Mouse (Mus musculus) embryonic facial prominence, embryonic 14.5 days (tissue): ENCODE data around the gene Samd14. TPM values are rescaled to one million over a fixed set of nuclear protein-coding genes. Genes with fewer than 3 reads are reported as not detected.
A peak's percentile ranks its signal among the peaks of the same experiment; 100 is the strongest.

Source experiments
- ATAC-seq: fragments of 200-750 bp; cut with Nextera tagmentation; 2 replicates; pipeline ENCODE4 v1.8.0; 2017; ENCODE audit warnings: low read depth, moderate number of reproducible peaks, moderate TSS enrichment
- DNase-seq: peaks from one replicate; pipeline ENCODE4 v3.0.0-alpha.2; 2015; ENCODE audit warnings: low spot score
- H3K27ac ChIP-seq: fragments of 300-500 bp; sonication (generic); replicated peaks from 2 replicates; pipeline ENCODE4 v1.5.1; 2014; ENCODE audit warnings: low read depth, mild to moderate bottlenecking, low read length, moderate library complexity
- H3K27me3 ChIP-seq: fragments of 300-500 bp; sonication (generic); replicated peaks from 2 replicates; pipeline ENCODE4 v1.6.1; 2014; ENCODE audit warnings: low read length; ENCODE audit not compliant: control insufficient read depth, insufficient read depth
- H3K36me3 ChIP-seq: fragments of 300-500 bp; sonication (generic); 2 replicates; pipeline ENCODE4 v1.6.1; 2014; ENCODE audit warnings: low read length, mixed read lengths; ENCODE audit not compliant: control insufficient read depth, insufficient read depth
- H3K4me1 ChIP-seq: fragments of 300-500 bp; sonication (generic); 2 replicates; pipeline ENCODE4 v1.6.1; 2014; ENCODE audit warnings: antibody characterized with exemption, low read length; ENCODE audit not compliant: control insufficient read depth, insufficient read depth
- H3K4me2 ChIP-seq: fragments of 300-500 bp; sonication (generic); 2 replicates; pipeline ENCODE4 v1.6.1; 2014; ENCODE audit warnings: low read depth, mild to moderate bottlenecking, low read length, moderate library complexity, mixed read lengths
- H3K4me3 ChIP-seq: fragments of 300-500 bp; sonication (generic); 2 replicates; pipeline ENCODE4 v1.5.1; 2014; ENCODE audit warnings: low read depth, mild to moderate bottlenecking, low read length
- H3K9ac ChIP-seq: fragments of 300-500 bp; sonication (generic); 2 replicates; pipeline ENCODE4 v1.6.1; 2014; ENCODE audit warnings: low read depth, mild to moderate bottlenecking, low read length, moderate library complexity, mixed read lengths
- H3K9me3 ChIP-seq: fragments of 300-500 bp; sonication (generic); 2 replicates; pipeline ENCODE4 v1.6.1; 2016; ENCODE audit warnings: low read length; ENCODE audit not compliant: control insufficient read depth
- WGBS: fragments of 180-500 bp; shearing (Covaris S2); extraction: QIAGEN DNeasy Blood & Tissue Kit; methylation state at CpG from one replicate; pipeline ENCODE4 v1.1.7; 2014; 5-methylcytosine and 5-hydroxymethylcytosine counted together
- polyA plus RNA-seq: library from polyadenylated mRNA; unstranded; fragments of >200 nt; fragmentation: Nextera tagmentation; extraction: Ambion mirVana; gene quantifications from 2 replicates; pipeline ENCODE4 v1.2.1, GENCODE M21; 2014

Samd14 gene
- polyA plus RNA-seq, 1 experiment from 2014 or later = 21.9 TPM

DNA sequence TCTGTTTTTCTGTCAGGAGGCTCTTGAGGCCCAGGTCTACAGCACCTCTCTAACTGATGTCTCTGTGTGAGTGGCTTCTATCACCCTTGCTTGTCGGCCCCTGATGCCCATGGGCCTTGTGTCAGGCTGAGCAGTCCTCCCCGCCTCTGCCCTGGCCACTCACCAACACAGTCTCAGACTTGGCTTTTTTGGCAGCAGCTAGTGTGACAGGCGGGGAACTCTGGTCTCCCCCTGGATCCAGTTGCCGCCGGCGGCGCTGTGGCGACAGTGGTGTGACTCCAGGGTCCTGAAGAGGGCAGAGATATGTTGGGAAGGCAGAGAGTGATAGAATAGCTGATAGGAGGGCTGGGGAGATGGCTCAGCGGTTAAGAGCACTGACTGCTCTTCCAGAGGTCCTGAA is 43.4 kb downstream of the Samd14 start:
- DNase-seq (no peak), ATAC-seq (no peak)
- Histone ChIP-seq H3K9me3 (no peaks in the 10 kb centered on the region), H3K4me2 (no peak overlapping the region), H3K27ac (no peak overlapping the region), H3K27me3 (no peaks in the 10 kb centered on the region), H3K9ac (no peak overlapping the region), H3K4me3 (no peak overlapping the region), H3K4me1 (no peaks in the 10 kb centered on the region), H3K36me3 (no peaks in the 10 kb centered on the region)
- 86% methylated on average over 9 of the region's 9 CpGs for WGBS

DNA sequence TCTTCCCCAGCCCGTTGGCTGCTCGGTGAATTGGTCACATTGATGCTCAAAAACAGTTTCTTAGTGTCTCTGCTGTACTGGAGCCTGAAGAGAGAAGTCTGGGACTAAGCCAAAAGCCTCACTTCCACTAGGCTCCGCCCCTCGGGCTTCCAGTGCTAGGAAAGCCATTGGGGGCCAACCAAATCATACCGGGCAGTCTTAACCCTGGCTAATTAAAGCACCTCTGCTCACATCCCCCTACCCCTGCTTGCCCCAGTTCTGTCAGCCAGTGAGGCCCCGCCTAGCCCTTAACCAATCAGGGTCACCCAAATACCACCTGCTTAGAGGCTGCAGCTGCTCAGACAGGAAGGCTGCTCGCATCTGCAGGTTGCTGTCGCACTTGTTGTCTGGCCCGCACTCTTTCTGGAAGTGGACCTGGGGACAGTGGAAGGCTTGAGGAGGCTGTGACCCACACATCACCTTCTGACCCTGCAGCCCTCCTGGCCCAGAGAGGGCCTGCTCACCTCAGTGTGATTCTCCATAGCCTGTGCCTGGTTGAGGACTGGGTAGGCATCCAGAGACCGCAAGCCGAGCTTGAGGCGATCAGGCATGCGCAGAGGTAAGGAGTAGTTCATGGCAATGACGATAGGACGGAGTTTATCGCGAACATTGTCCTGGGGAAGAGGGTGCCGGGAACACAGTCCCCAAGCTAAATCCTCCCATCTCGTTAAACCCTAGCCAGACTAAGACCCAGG is 47.3 kb downstream of the Samd14 start:
- DNase-seq (no peak), ATAC-seq (peak; percentile 33; the same call in 1 of the 2 replicates)
- no peaks in the 10 kb centered on the region for H3K4me1 ChIP-seq
- no peaks in the 10 kb centered on the region for H3K27me3 ChIP-seq
- no peaks in the 10 kb centered on the region for H3K36me3 ChIP-seq
- H3K4me2 ChIP-seq = no peak overlapping the region
- H3K9ac ChIP-seq = no peak overlapping the region
- WGBS = 25% methylated on average over 18 of the region's 19 CpGs
- no peak overlapping the region for H3K27ac ChIP-seq
- no peaks in the 10 kb centered on the region for H3K9me3 ChIP-seq
- H3K4me3 ChIP-seq = no peak overlapping the region

DNA sequence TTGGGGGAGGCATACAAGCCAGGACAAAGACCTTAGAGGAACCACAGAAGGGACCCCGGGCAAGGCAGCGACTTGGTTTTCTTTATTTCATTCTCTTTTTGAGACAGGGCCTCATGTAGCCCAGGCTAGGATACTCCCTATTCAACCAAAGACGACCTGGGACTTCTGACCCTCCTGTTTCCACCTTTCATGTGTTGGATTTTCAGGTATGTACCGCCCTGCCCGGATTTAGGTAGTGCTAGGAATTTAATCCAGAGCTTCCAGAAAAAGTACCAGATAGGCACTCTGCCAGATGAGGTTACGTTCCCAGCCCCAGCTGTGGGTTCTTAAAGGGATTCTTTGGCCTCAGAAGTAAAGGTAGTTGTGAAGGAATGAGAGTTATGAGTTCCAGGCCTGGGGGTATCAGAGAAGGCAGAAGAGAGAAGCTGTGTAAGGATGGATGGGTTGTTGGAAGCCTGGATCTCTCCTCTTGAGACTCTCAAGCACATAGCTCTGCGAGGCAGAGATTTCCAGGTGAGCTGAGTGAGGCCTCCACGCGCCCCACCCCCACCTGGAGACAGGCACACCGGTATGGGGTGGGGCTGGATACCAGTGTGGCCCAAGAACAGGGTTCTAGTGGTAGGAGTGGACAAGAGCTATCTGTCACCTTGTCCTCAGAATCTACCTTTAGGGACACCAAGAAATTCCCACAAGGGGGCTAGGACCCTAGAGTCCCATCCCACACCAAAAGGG is 59.7 kb downstream of the Samd14 start:
- H3K4me1 ChIP-seq = peaks cover 13% of the 10 kb centered on the region
- no peak for DNase-seq

DNA sequence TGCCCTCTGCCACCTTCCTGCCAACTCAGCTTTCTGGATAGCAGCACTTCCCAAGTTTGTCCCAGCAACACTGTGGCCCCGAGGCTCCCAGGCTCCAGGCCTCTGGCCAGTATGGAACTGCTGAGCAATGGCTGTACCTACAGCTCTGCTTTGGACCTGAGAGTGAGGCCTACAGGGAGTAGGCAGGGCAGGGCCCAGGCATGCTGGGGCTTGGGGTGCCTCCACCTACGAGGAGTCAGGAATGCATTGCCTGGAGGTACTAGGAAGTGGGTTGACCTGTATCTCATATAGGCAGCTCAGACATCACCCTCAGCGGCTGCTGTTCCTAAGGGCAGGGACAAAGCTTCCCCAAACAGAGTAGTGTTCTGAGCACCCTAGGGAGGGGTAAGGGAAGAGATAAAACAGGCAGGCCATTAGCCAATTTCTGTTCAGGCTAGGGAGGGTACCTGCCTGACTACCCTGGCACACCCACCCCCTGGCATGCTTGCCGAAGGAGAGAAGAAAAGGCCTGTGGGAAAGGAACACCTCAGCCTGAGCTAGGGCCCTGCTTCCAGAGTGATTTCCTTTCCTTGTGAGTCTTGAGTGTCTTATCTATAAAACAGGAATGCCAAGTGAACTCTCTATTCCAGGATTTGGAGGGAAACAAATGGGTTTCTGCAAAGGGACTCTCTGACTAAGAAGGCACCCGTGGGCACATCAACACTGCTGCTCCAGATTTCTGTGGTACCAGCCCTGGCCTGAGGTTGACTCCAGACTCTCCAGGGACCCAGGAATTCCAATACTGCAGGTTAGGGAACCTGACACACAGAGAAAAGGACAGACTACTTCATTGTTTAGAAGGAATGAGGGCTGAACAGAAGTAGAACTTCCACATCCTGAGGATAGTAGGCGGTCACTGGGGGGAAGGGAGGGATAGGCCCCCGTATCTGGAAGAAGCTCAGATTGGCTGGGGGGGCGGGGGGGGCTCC is 60.7 kb downstream of the Samd14 start:
- Histone ChIP-seq H3K9me3 (no peaks in the 10 kb centered on the region), H3K27me3 (0 out of 2 replicates have a peak, but pooled peaks cover 13% of the 10 kb centered on the region), H3K4me2 (no peak overlapping the region), H3K4me1 (peaks cover 13% of the 10 kb centered on the region), H3K4me3 (no peak overlapping the region), H3K9ac (no peak overlapping the region), H3K27ac (peak overlapping the region; percentile 57), H3K36me3 (0 out of 2 replicates have a peak, but pooled peaks cover 4% of the 10 kb centered on the region)
- 64% methylated on average over 7 of the region's 8 CpGs for WGBS
- peak; percentile 51 for DNase-seq
- ATAC-seq = peak; percentile 53; the same call in 1 of the 2 replicates

More for the DNA sequence above, 59.7 kb downstream of the Samd14 start:
- Histone ChIP-seq H3K36me3 (0 out of 2 replicates have a peak, but pooled peaks cover 4% of the 10 kb centered on the region), H3K9me3 (no peaks in the 10 kb centered on the region), H3K4me2 (no peak overlapping the region), H3K27ac (0 out of 2 replicates have a peak overlapping the region, but pooled peaks have one; percentile 28), H3K4me3 (no peak overlapping the region), H3K9ac (no peak overlapping the region), H3K27me3 (0 out of 2 replicates have a peak, but pooled peaks cover 4% of the 10 kb centered on the region)
- 78% methylated on average over 10 of the region's 10 CpGs for whole genome bisulfite sequencing
- ATAC-seq = no peak

DNA sequence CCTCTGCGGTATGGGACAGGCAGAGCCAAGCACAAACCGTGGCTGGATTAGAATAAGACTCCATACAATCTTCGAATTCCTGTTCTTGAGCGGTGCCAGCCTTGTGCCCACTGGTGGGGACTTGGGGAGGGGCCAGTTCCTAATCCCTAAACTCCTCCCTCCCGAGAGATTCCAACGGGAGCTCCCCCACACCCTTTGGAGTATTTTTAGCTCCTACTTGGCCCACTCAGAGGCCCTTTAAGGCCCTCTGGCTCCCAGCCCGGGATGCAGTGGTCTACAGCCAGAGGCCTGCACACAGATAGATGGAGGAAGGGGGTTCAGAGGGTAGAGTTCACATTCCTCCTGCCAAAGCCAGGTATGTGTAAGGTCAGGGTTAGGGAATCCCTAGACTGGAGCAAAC is 61.6 kb downstream of the Samd14 start:
- no peak overlapping the region; the same call in 1 of the 2 replicates for H3K4me2 ChIP-seq
- H3K36me3 ChIP-seq = no peaks in the 10 kb centered on the region
- H3K4me1 ChIP-seq = peaks cover 13% of the 10 kb centered on the region
- no peaks in the 10 kb centered on the region for H3K9me3 ChIP-seq
- H3K27ac ChIP-seq = peak overlapping the region; percentile 12; the same call in 1 of the 2 replicates
- no peak overlapping the region for H3K9ac ChIP-seq
- peaks cover 20% of the 10 kb centered on the region; the same call in 1 of the 2 replicates for H3K27me3 ChIP-seq
- no peak overlapping the region for H3K4me3 ChIP-seq
- DNase-seq (peak; percentile 71), ATAC-seq (peak; percentile 27; the same call in 1 of the 2 replicates)
- WGBS = 34% methylated on average over 7 of the region's 7 CpGs

DNA sequence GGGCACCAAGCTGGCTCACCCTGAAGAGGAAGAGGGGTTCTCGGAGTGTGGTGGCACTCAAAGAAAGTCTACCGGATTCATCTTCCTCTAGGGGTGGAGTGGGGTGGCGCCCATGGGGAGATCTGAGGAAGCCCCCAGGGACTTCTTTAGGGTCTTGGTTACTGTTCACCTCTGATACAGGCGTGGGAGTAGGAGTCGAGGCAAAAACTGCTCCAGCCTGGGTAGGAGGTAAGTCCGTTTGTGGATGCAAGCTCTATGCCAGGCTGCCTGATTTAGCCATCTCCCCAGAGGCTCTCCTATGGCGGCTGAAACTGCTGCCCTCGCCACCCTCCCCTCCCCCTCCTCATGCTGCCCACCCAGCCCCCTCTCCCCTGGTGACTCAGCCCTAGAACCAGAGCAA is 62.5 kb downstream of the Samd14 start:
- no peak for DNase-seq
- Histone ChIP-seq H3K4me2 (no peak overlapping the region), H3K4me3 (no peak overlapping the region), H3K4me1 (peaks cover 13% of the 10 kb centered on the region), H3K9ac (no peak overlapping the region), H3K27me3 (peaks cover 28% of the 10 kb centered on the region), H3K9me3 (no peaks in the 10 kb centered on the region), H3K27ac (no peak overlapping the region), H3K36me3 (no peaks in the 10 kb centered on the region)
- 66% methylated on average over 8 of the region's 8 CpGs for WGBS
- ATAC-seq = no peak

DNA sequence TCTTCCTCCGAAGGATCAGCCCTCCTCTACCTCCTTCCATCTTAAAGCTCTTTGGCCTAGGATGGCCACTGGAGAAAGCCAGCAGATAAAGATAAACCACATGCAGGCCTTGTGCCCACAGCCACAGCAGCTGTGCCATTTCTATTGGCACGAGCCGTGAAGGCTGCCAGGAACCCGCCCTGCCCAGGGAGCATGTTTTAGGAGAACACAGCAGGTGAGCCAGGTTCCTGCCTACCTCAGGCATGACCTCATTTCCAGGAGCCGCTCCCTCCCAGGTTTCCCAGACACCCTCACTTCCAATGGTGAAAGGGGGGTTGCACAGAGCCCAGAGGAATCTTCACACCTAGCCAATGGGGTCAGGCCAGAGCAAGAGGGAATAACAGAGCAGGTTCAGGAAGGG is 63.1 kb downstream of the Samd14 start:
- ATAC-seq (no peak), DNase-seq (no peak)
- H3K4me2 ChIP-seq = no peak overlapping the region
- no peaks in the 10 kb centered on the region for H3K36me3 ChIP-seq
- no peaks in the 10 kb centered on the region for H3K9me3 ChIP-seq
- H3K9ac ChIP-seq = no peak overlapping the region
- peaks cover 30% of the 10 kb centered on the region for H3K27me3 ChIP-seq
- peaks cover 13% of the 10 kb centered on the region for H3K4me1 ChIP-seq
- H3K27ac ChIP-seq = no peak overlapping the region
- WGBS = 61% methylated on average over 5 of the region's 5 CpGs
- no peak overlapping the region for H3K4me3 ChIP-seq

DNA sequence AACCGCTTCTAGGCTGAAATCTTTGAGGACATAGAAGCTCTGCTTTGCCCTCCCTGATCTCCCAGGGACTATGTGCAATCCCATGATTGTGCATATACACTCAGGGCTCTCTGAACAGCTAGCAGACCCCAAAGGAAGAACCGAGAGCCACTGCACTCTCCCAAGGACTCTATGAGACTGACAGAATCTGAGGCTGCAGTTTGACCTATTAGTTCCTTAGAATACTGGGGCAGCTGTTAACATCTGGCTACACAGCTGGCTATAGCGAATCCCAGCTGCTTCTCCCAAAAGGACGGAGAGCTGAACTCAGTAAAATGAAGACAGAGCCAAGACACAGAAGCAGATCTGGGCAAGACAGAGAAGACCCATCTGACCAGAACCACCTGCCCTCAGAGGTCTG is 64.2 kb downstream of the Samd14 start:
- no peak overlapping the region for H3K4me2 ChIP-seq
- H3K36me3 ChIP-seq = no peaks in the 10 kb centered on the region
- ATAC-seq (no peak), DNase-seq (no peak)
- H3K27ac ChIP-seq = no peak overlapping the region
- no peak overlapping the region for H3K4me3 ChIP-seq
- WGBS = 60% methylated on average over 4 of the region's 4 CpGs
- peaks cover 13% of the 10 kb centered on the region for H3K4me1 ChIP-seq
- peaks cover 30% of the 10 kb centered on the region for H3K27me3 ChIP-seq
- H3K9me3 ChIP-seq = no peaks in the 10 kb centered on the region
- H3K9ac ChIP-seq = no peak overlapping the region
